ENCODE assay signal across 16 mouse cellular contexts in the genomic region with DNA sequence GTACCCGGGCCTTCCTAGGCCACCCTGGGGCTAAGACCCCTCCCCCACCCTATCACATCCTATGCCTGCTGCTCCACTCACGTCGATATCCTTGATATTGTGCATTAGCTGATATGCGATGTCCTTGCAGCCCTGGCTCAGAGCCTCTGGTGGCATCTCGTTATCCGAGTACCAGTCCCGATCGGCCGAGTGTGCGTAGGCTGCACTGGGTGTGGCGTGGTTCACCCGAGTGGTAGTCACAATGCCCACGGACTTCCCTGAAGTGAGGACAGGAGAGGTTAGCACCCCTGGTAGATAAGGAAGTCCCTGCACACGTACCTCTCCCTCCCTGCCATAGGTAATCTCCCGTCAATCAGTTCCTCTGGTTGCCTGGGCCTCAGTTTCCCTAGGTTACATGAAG. TPM values are rescaled to one million over a fixed set of nuclear protein-coding genes. Genes with fewer than 3 reads are reported as not detected.
DNase-seq lines count a peak whose midpoint lies in the region; ATAC-seq and TF ChIP-seq lines count a peak whose summit lies in the region.
"Had no signal": no experiment of that assay in that cellular context is flagged by ENCODE, and none has a peak within 500 bp of the region (broad histone marks: within the 10 kb centered on the region; RNA-seq: fewer than 3 reads in every experiment).

No protein-coding gene starts in this region.

- H3K4me3 ChIP-seq in heart, embryonic 10.5 days, result no peak overlapping the region
- H3K4me3 ChIP-seq in stomach, embryonic 15.5 days (replicated peaks), result no peak overlapping the region
- H3K4me3 ChIP-seq in stomach, postnatal 0 days (ENCODE audit: low read depth, low read length), result no peak overlapping the region
- peak overlapping the region; percentile 43 for H3K4me3 ChIP-seq in liver, embryonic 12.5 days
- H3K4me3 ChIP-seq: heart, adult 2 months; myocyte; neural tube, embryonic 15.5 days had no signal

- peak overlapping the region; percentile 75 for H3K27ac ChIP-seq in heart, embryonic 10.5 days
- no peak overlapping the region for H3K27ac ChIP-seq in stomach, embryonic 15.5 days
- no peak overlapping the region for H3K27ac ChIP-seq in stomach, postnatal 0 days (replicated peaks)
- peak overlapping the region; percentile 99 for H3K27ac ChIP-seq in liver, embryonic 12.5 days
- H3K27ac ChIP-seq: heart, adult 2 months; hindbrain, postnatal 0 days; neural tube, embryonic 15.5 days had no signal

- ATAC-seq in stomach, embryonic 15.5 days (ENCODE audit: insufficient read depth, low FRiP score, low read depth), result peak; percentile 35; the same call in 1 of the 2 replicates
- ATAC-seq in stomach, postnatal 0 days (ENCODE audit: low FRiP score, low TSS enrichment), result no peak
- peak; percentile 47 for ATAC-seq in liver, embryonic 12.5 days
- ATAC-seq: activated CD4-positive, CD25-positive, alpha-beta regulatory T cell, adult 4 months; Patski had no signal

- DNase-seq in heart, embryonic 10.5 days (ENCODE audit: low spot score), result no peak
- no peak for DNase-seq in heart, postnatal 14 days
- DNase-seq in stomach, postnatal 0 days (ENCODE audit: low spot score), result no peak
- DNase-seq in thymus, postnatal 14 days, result no peak
- DNase-seq in right cerebral cortex, postnatal 14 days, result no peak
- DNase-seq: embryo, embryonic 11 days; heart, adult 2 months; thymus, adult 18-20 months had no signal

- 78% methylated on average over 15 of the region's 15 CpGs for WGBS in heart, embryonic 10.5 days
- 75% methylated on average over 15 of the region's 15 CpGs for WGBS in stomach, embryonic 15.5 days
- 68% methylated on average over 15 of the region's 15 CpGs for WGBS in stomach, postnatal 0 days
- 54% methylated on average over 15 of the region's 15 CpGs for WGBS in liver, embryonic 12.5 days (ENCODE audit: insufficient replicate concordance)

- no peak overlapping the region for H3K4me2 ChIP-seq in stomach, embryonic 15.5 days
- H3K4me2 ChIP-seq in stomach, postnatal 0 days (replicated peaks; ENCODE audit: low read depth), result no peak overlapping the region
- peak overlapping the region; percentile 68 for H3K4me2 ChIP-seq in liver, embryonic 12.5 days
- H3K4me2 ChIP-seq: neural tube, embryonic 15.5 days had no signal

- no peaks in the 10 kb centered on the region for H3K36me3 ChIP-seq in heart, embryonic 10.5 days
- H3K36me3 ChIP-seq in stomach, embryonic 15.5 days, result no peaks in the 10 kb centered on the region
- no peaks in the 10 kb centered on the region for H3K36me3 ChIP-seq in stomach, postnatal 0 days (ENCODE audit: control insufficient read depth, insufficient read depth, low read length)
- no peaks in the 10 kb centered on the region for H3K36me3 ChIP-seq in liver, embryonic 12.5 days
- H3K36me3 ChIP-seq: neural tube, embryonic 15.5 days had no signal

- intact Hi-C loops in heart, postnatal 14 days (cut with DNase I), result no loop called here

- peaks cover 11% of the 10 kb centered on the region; the same call in 1 of the 2 replicates for H3K27me3 ChIP-seq in heart, embryonic 10.5 days (ENCODE audit: insufficient read depth, poor library complexity, severe bottlenecking)
- H3K27me3 ChIP-seq in stomach, embryonic 15.5 days (replicated peaks), result no peaks in the 10 kb centered on the region
- H3K27me3 ChIP-seq in stomach, postnatal 0 days (ENCODE audit: control insufficient read depth, insufficient read depth, low read length), result no peaks in the 10 kb centered on the region
- H3K27me3 ChIP-seq in liver, embryonic 12.5 days (replicated peaks), result peaks cover 51% of the 10 kb centered on the region
- H3K27me3 ChIP-seq: neural tube, embryonic 15.5 days; Patski had no signal

- no peak overlapping the region for H3K9ac ChIP-seq in stomach, embryonic 15.5 days
- H3K9ac ChIP-seq in stomach, postnatal 0 days (ENCODE audit: low read length), result no peak overlapping the region
- H3K9ac ChIP-seq in liver, embryonic 12.5 days, result peak overlapping the region; percentile 74
- H3K9ac ChIP-seq: neural tube, embryonic 15.5 days had no signal

- H3K4me1 ChIP-seq in heart, embryonic 10.5 days, result peaks cover 38% of the 10 kb centered on the region
- peaks cover 13% of the 10 kb centered on the region for H3K4me1 ChIP-seq in stomach, embryonic 15.5 days
- H3K4me1 ChIP-seq in stomach, postnatal 0 days (replicated peaks; ENCODE audit: control insufficient read depth, insufficient read depth), result no peaks in the 10 kb centered on the region; the same call in 1 of the 2 replicates
- H3K4me1 ChIP-seq in liver, embryonic 12.5 days, result peaks cover 69% of the 10 kb centered on the region

- TF ChIP-seq CTCF in stomach, postnatal 0 days (IDR thresholded peaks at IDR 0.05; ENCODE audit: low read depth), result no peak

- no peak for TF ChIP-seq EP300 in stomach, postnatal 0 days (optimal IDR thresholded peaks at IDR 0.05)

- H3K9me3 ChIP-seq in heart, embryonic 10.5 days, result no peaks in the 10 kb centered on the region
- no peaks in the 10 kb centered on the region for H3K9me3 ChIP-seq in stomach, embryonic 15.5 days
- H3K9me3 ChIP-seq in stomach, postnatal 0 days (ENCODE audit: control insufficient read depth, low read length), result no peaks in the 10 kb centered on the region
- no peaks in the 10 kb centered on the region for H3K9me3 ChIP-seq in liver, embryonic 12.5 days (replicated peaks)
- H3K9me3 ChIP-seq: neural tube, embryonic 15.5 days had no signal

RNA-seq across cellular contexts. Expression of a gene that starts 43.7 kb away (rescaled TPM):
- polyA plus RNA-seq in heart, embryonic 10.5 days (2016; fragmentation: Nextera tagmentation; extraction: Ambion mirVana), result 1.0 and 4.5 TPM in 2 replicates
- 10 to 100 TPM; 51.5 to 72.3 TPM for total RNA-seq in heart, postnatal 14 days (2021)
- 9.8 and 10.8 TPM in 2 replicates for polyA plus RNA-seq in stomach, embryonic 15.5 days (2015; fragmentation: Nextera tagmentation; extraction: Ambion mirVana)
- polyA plus RNA-seq in stomach, postnatal 0 days (2015; fragmentation: Nextera tagmentation; extraction: Ambion mirVana), result 2.0 and 2.5 TPM in 2 replicates
- 5.1 and 6.5 TPM in 2 replicates for polyA plus RNA-seq in liver, embryonic 12.5 days (2016; fragmentation: Nextera tagmentation; extraction: Ambion mirVana)
- total RNA-seq: hematopoietic stem cell, adult 5-6 weeks had no signal

Comparison
In these comparisons a context has a peak if more than half of its experiments do, and no peak if none do; other contexts are left out.
1. H3K27ac ChIP-seq: peak in heart, embryonic 10.5 days (single experiment) and liver, embryonic 12.5 days (single experiment); none in stomach, embryonic 15.5 days (single experiment) and stomach, postnatal 0 days (single experiment).